Mouse (Mus musculus) retina, embryonic 14.5 days (tissue): ENCODE data around the gene Gm8773.
A peak's percentile ranks its signal among the peaks of the same experiment; 100 is the strongest.

Source experiments
- DNase-seq: peaks from one replicate; pipeline ENCODE4 v3.0.0-alpha.2; 2015; ENCODE audit warnings: low spot score

The Gm8773 gene

GRCm38 (mm10) chr5:5573749-5574317 is at the start of gene Gm8773:
TSS of gene Gm8773 (plus strand) at chr5:5573799.
- DNase-seq, result peak; percentile 55

DNA sequence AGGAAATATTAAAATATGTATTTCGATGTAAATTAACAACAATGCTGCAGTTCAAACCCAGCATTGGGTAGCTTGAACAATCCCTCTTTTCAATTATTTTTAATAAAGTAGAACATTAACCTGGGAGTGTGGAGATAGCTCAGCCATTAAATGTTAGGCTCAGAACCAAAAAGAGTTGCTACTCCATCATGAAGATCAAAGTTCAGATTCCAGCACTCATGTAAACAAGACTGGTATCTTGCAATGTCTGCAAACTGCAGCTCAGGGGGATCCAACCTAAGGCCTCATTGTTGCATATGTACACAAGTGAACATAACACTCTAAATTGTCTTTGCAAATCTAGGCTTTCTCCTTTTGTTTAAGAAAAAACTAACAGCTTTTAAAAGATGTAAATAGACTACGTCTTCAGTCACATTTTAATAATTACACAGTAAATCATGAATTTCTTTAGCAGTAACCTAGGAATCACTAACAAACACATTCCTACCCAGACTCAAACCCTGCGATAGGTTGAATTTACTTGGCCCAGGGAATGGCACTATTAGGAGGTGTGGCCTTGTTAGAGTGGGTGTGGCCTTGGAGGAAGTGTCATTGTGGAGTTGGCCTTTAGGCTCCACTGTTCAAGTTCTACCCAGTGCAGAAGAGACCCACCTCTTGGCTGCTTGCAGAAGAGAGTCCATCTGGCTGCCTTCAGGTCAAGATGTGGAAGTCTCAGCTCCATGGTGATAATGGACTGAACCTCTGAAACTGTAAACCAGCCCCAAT is 39.8 kb upstream of the Gm8773 start:
- no peak for DNase-seq

- DNase-seq, result no peak
Observed at GRCm38 (mm10) chr5:5536131-5536530, 37.5 kb upstream of the Gm8773 start.

GRCm38 (mm10) chr5:5539771-5540170 is 33.8 kb upstream of the Gm8773 start:
- DNase-seq, result no peak

DNA sequence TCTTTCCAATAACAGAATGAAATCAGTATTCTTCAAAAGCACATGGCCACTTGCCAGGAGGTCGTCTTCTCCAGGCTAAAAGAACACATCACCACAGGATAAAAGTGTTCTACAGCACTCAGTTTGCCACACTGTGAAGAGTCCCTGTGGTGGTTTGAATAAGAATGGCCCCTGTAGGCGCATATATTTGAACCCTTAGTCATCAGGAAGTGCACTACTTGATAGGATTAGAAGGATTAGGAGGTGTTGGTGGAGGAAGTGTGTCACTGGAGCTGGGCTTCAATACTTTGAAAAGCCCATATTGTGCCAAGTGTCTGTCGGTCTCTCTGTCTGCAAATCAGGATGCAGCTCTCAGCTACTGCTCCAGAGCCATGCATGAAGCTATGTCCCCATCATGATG is 33.2 kb upstream of the Gm8773 start:
- DNase-seq, result no peak

GRCm38 (mm10) chr5:5551110-5551509 is 22.5 kb upstream of the Gm8773 start:
- DNase-seq, result no peak

DNA sequence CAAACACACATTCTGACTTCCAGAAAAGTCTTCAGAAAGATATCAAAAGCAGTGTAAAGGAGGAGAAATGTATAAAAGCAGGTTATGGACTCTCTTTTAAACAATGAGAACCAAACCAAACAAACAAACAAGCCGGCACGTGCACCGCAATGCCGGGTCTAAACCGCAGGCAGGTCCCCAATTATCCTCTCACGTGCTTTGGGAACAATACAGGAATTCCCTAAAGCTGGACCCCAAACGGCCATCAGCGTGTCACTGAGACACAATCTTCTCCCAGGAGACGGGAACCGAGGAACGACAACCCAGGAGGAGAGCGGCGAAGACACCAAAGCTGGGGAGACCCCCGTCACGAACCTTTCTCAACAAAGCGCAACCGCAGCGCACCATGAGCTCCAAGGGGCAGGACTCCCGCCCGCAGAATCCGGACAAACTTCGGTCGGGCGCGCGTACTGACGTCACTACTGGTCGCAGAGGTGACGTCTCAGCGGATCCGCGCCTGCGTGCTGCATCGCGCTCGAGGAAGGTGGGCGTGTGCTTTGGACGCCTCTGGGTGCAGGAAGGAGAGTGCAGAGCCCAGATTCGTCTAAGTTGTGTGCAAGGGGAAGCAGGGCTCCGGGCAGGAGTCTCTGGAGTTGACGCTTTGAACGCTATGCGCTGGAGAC is 14.4 kb upstream of the Gm8773 start, which contains the start of gene Gtpbp10:
Gtpbp10 (minus strand) TSS at position 460 of the 662 bp plus-strand sequence.
- DNase-seq, result peak; percentile 93

DNA sequence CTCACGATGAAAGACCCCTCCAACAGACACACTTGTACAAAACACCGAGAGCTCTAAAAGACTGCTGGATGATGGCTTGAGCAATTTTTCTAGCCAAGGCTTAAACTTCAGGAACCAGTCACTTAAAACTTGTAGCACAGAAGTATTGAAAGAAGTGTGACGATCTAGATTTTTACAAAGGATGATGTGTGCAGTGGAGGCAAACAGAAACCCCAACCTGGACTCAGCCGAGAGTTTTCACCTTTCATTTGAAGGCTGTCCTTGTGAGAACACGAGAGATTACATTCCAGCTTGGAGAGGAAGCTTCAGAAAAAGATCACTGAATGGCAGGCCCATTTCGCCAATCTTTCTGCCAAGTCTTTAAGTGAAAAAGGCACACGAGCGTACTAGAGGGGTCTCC is 13.8 kb upstream of the Gm8773 start:
- DNase-seq, result no peak

DNA sequence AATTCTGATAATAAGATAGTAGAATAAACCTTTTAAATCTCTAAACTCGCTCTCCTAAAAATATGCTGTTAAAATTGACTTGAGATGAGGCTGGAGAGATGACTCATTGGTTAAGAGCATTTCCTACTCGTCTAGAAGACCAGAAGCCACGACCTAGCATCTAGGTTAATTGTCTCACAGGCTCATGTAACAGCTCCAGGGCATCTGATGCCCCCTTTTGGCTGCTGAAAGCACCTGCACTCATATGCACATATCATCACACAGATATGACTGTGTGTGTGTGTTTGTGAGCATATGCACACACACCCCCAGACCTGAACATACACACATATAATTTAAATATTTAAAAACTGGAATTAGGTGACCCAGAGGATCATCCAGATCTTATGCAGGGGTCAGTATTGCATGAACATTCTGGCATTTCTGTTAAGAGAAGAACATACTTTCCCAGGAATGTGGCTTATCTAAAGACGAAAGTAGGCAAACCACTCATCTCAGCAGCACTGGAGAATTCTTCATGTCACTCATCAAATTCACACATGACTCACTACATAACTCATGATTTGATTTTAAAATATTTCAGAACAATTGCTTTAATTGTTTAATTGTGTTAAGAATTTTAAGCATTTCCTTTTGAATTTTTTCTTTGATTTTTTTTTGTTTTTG is 12.4 kb upstream of the Gm8773 start:
- DNase-seq, result no peak

DNA sequence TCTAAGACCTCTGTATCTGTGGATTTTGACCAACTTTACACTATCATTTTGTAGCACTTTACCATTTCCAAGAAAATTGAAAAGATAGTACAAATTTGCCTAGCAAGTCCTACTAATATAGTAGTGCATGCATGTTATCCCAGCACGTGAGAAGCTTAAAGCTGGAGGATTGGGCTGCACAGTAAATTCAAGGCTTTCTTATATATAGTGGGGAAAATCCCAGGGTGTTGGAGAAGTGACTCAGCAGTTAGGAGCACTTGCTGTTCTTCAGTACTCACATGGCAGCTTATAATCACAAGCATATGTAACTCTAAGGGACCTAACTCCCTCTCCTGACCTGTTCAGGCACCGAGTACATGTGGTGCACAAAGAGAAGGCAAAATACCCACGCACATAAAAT is 11.2 kb upstream of the Gm8773 start:
- no peak for DNase-seq

GRCm38 (mm10) chr5:5587686-5588085 is 14.1 kb downstream of the Gm8773 start:
- DNase-seq, result no peak

DNA sequence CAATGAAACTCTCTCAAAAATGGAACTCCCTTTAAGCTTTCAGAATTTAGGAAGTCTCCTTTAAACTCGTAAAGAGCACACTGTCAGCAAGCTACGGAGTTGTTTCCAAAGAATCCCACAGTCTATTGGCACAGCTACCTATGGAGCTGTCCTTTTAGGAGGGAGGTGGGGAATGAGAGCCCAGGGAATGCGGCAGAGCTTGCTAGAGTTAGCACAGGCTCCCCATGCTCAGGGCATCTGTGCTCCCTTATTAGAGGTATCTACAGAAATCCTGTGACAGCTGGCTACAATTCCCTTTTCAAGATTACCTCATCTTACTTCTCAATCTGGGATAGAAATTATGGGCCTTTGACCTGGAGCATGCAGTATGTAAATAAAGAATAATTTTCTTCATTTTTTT is 36.9 kb downstream of the Gm8773 start:
- DNase-seq, result no peak

GRCm38 (mm10) chr5:5618329-5618728 is 44.7 kb downstream of the Gm8773 start:
- DNase-seq, result peak; percentile 3

DNA sequence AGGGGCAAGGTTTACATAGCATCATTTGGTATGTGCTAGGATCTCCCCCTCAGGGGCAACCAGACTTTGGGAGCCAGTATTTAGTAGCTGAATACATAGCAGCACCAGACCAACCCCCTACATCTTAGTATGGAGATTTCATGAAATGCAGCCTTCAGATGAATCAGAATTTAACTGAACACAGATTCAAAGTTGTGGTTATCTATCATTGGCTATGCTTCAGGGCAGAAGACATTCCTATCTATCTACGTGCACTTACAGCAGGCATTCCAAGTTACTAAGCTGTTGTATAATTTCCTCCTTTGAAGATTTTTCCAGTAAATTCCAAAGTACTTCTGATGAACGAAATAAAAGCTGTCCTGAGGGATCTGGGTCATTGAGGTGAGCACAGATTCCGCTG is 51.9 kb downstream of the Gm8773 start:
- DNase-seq, result no peak
